In the genomic region with DNA sequence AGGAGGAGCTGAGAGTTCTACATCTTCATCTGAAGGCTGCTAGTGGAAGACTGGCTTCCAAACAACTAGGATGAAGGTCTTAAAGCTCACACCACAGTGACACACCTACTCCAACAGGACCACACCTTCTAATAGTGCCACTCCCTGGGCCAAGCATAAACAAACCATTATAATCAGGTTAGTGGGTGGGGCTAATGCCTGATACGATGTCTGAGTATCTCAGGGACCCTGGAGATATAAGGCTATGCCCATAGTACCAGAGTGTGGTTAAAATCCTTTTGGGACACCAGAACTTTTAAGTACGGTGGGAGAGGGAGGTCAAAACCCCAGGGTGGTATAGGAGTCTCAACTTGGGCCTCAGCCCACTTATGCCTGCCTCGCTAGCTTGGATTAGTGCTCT, we compare ENCODE assay signal across 24 mouse cellular contexts.
"Had no signal": no experiment of that assay in that cellular context is flagged by ENCODE, and none has a peak within 500 bp of the region (broad histone marks: within the 10 kb centered on the region; RNA-seq: fewer than 3 reads in every experiment).

No protein-coding gene starts in this region.

- H3K9me3 ChIP-seq: heart, embryonic 10.5 days; heart, embryonic 12.5 days; hindbrain, embryonic 10.5 days; hindbrain, embryonic 13.5 days; hindbrain, embryonic 15.5 days; kidney, embryonic 15.5 days had no signal

- H3K4me3 ChIP-seq: gastrocnemius, adult 2 months; heart, embryonic 10.5 days; heart, embryonic 12.5 days; hindbrain, embryonic 10.5 days; hindbrain, embryonic 13.5 days; hindbrain, embryonic 15.5 days; kidney, embryonic 15.5 days had no signal

- H3K27ac ChIP-seq: gastrocnemius, adult 2 months; hindbrain, embryonic 10.5 days; hindbrain, embryonic 13.5 days; hindbrain, embryonic 15.5 days; hindbrain, postnatal 0 days; kidney, postnatal 0 days had no signal

- H3K36me3 ChIP-seq: heart, embryonic 10.5 days; heart, embryonic 12.5 days; hindbrain, embryonic 10.5 days; hindbrain, embryonic 13.5 days; hindbrain, embryonic 15.5 days; kidney, embryonic 15.5 days had no signal

- DNase-seq: gastrocnemius, adult 2 months; gastrocnemius, postnatal 10 days; gastrocnemius, postnatal 25 days; heart, adult 18-20 months; heart, postnatal 10 days; heart, postnatal 4 days; kidney, adult 11 months; kidney, adult 2 months; kidney, adult 9 months; kidney, postnatal 14 days; kidney, postnatal 36 days; layer of hippocampus, adult 9-11 months; layer of hippocampus, postnatal 36 days; left cerebral cortex, postnatal 4 days had no signal

- H3K27me3 ChIP-seq: hindbrain, embryonic 13.5 days; hindbrain, embryonic 15.5 days; kidney, embryonic 15.5 days had no signal

- H3K9ac ChIP-seq: heart, embryonic 12.5 days; hindbrain, embryonic 13.5 days; hindbrain, embryonic 15.5 days had no signal

- H3K4me2 ChIP-seq: heart, embryonic 12.5 days; hindbrain, embryonic 13.5 days; hindbrain, embryonic 15.5 days; kidney, embryonic 15.5 days had no signal

- ATAC-seq: forebrain, embryonic 16.5 days; hindbrain, postnatal 0 days; intestine, embryonic 16.5 days had no signal
